Mouse (Mus musculus): ENCODE data around the gene Cbfa2t3.

- TF ChIP-seq POLR2A (IDR thresholded peaks at IDR 0.05; ENCODE audit: insufficient read depth, low read depth, low read length) (no peak), CTCF (IDR thresholded peaks at IDR 0.05; ENCODE audit: insufficient read depth, low read depth, low read length) (no peak)
Measured at GRCm38 (mm10) chr8:122697586-122697985, 1.3 kb downstream of the Cbfa2t3 start.
